Mouse (Mus musculus) heart, postnatal 0 days (tissue): ENCODE data around the gene Rabgef1.

Experiments used
- CTCF ChIP-seq: IDR thresholded peaks from 2 replicates; pipeline ENCODE4 v1.5.1; 2016; ENCODE audit warnings: antibody characterized with exemption, control low read depth, low read depth
- EP300 ChIP-seq: IDR thresholded peaks from 2 replicates; pipeline ENCODE4 v1.6.1; 2016; ENCODE audit warnings: antibody characterized with exemption, low read depth

GRCm38 (mm10) chr5:130203948-130204347 is 32.4 kb downstream of the Rabgef1 start:
- TF ChIP-seq CTCF (no peak), EP300 (no peak)
